Mouse (Mus musculus) neural tube, embryonic 13.5 days (tissue): ENCODE results near the gene Cdc20. TPM values are rescaled to one million over a fixed set of nuclear protein-coding genes. Genes with fewer than 3 reads are reported as not detected.

Source experiments
- polyA plus RNA-seq: library from polyadenylated mRNA; unstranded; fragments of >200 nt; fragmentation: Nextera tagmentation; extraction: Ambion mirVana; gene quantifications from 2 replicates; pipeline ENCODE4 v1.2.1, GENCODE M21; 2015

Gene Cdc20
- polyA plus RNA-seq, 1 experiment from 2014 or later = 47.2 TPM

Other genes with a start within 250 kb of the Cdc20 start
- 81.1 and 82.2 TPM in 2 replicates for gene Ptprf, start 145.9 kb downstream of the Cdc20 start, polyA plus RNA-seq
- gene Szt2, start 28.1 kb downstream of the Cdc20 start, polyA plus RNA-seq = 7.8 and 9.1 TPM in 2 replicates
- gene Med8, start 28.0 kb downstream of the Cdc20 start, polyA plus RNA-seq = 107 and 119 TPM in 2 replicates
- 38.0 and 38.2 TPM in 2 replicates for gene Elovl1, start 9.3 kb downstream of the Cdc20 start, polyA plus RNA-seq
- gene Mpl, start 20.2 kb upstream of the Cdc20 start, polyA plus RNA-seq = 0.42 and 0.50 TPM in 2 replicates
- gene Tie1, start 52.7 kb upstream of the Cdc20 start, polyA plus RNA-seq = 19.3 and 21.0 TPM in 2 replicates
- gene 2610528J11Rik, start 89.6 kb upstream of the Cdc20 start, polyA plus RNA-seq = not detected in 2 replicates
- gene Tmem125, start 106.7 kb upstream of the Cdc20 start, polyA plus RNA-seq = not detected in 2 replicates
- 0.96 and 1.8 TPM in 2 replicates for gene Cfap57, start 183.4 kb upstream of the Cdc20 start, polyA plus RNA-seq
- gene Ebna1bp2, start 183.4 kb upstream of the Cdc20 start, polyA plus RNA-seq = 108 and 129 TPM in 2 replicates
- not detected in 2 replicates for gene Olfr62, start 221.6 kb upstream of the Cdc20 start, polyA plus RNA-seq